Comparison of ENCODE assay signal across 33 mouse cellular contexts in genomic region chr11:102341101-102341500, GRCm38 (mm10).
"Had no signal": no experiment of that assay in that cellular context is flagged by ENCODE, and none has a peak within 500 bp of the region (broad histone marks: within the 10 kb centered on the region; RNA-seq: fewer than 3 reads in every experiment).

No protein-coding gene starts in this region.

- DNase-seq: heart, postnatal 10 days; heart, postnatal 14 days; heart, postnatal 36 days; heart, postnatal 4 days; kidney, adult 11 months; kidney, adult 18-20 months; kidney, adult 2 months; kidney, adult 8-10 months; kidney, adult 9 months; kidney, postnatal 10 days; kidney, postnatal 14 days; kidney, postnatal 25 days; kidney, postnatal 36 days; layer of hippocampus, adult 9-11 months; layer of hippocampus, postnatal 36 days had no signal

- ATAC-seq: hindbrain, embryonic 16.5 days; hindbrain, postnatal 0 days; intestine, embryonic 15.5 days; intestine, embryonic 16.5 days; intestine, postnatal 0 days had no signal

- H3K9me3 ChIP-seq: heart, embryonic 10.5 days; heart, embryonic 13.5 days; heart, embryonic 15.5 days; hindbrain, embryonic 10.5 days; hindbrain, embryonic 12.5 days; hindbrain, embryonic 13.5 days; hindbrain, embryonic 15.5 days; intestine, embryonic 15.5 days; kidney, embryonic 15.5 days had no signal

- H3K9ac ChIP-seq: heart, embryonic 12.5 days; heart, embryonic 13.5 days; heart, embryonic 15.5 days; hindbrain, embryonic 12.5 days; hindbrain, embryonic 13.5 days; hindbrain, embryonic 14.5 days; hindbrain, embryonic 15.5 days; intestine, embryonic 15.5 days; kidney, embryonic 15.5 days had no signal

- H3K4me1 ChIP-seq: hindbrain, embryonic 15.5 days; kidney, embryonic 15.5 days had no signal

- H3K36me3 ChIP-seq: heart, embryonic 10.5 days; heart, embryonic 12.5 days; heart, embryonic 13.5 days; heart, embryonic 15.5 days; hindbrain, embryonic 10.5 days; hindbrain, embryonic 12.5 days; hindbrain, embryonic 13.5 days; hindbrain, embryonic 15.5 days; intestine, embryonic 15.5 days; kidney, embryonic 15.5 days had no signal

- H3K4me2 ChIP-seq: heart, embryonic 11.5 days; heart, embryonic 12.5 days; heart, embryonic 13.5 days; heart, embryonic 15.5 days; hindbrain, embryonic 12.5 days; hindbrain, embryonic 13.5 days; hindbrain, embryonic 14.5 days; hindbrain, embryonic 15.5 days; intestine, embryonic 15.5 days; kidney, embryonic 15.5 days had no signal

- H3K4me3 ChIP-seq: heart, embryonic 10.5 days; heart, embryonic 12.5 days; heart, embryonic 13.5 days; heart, embryonic 15.5 days; hindbrain, embryonic 10.5 days; hindbrain, embryonic 12.5 days; hindbrain, embryonic 13.5 days; hindbrain, embryonic 15.5 days; intestine, embryonic 15.5 days; kidney, embryonic 15.5 days; layer of hippocampus, adult 2 months; left cerebral cortex, adult 2 months had no signal

- H3K27me3 ChIP-seq: heart, embryonic 12.5 days; heart, embryonic 13.5 days; heart, embryonic 15.5 days; hindbrain, embryonic 12.5 days; hindbrain, embryonic 13.5 days; hindbrain, embryonic 15.5 days; intestine, embryonic 15.5 days had no signal

- H3K27ac ChIP-seq: heart, embryonic 10.5 days; heart, embryonic 13.5 days; heart, embryonic 15.5 days; hindbrain, embryonic 10.5 days; hindbrain, embryonic 12.5 days; hindbrain, embryonic 13.5 days; hindbrain, embryonic 14.5 days; hindbrain, embryonic 15.5 days; hindbrain, postnatal 0 days; intestine, embryonic 15.5 days; kidney, embryonic 15.5 days; layer of hippocampus, adult 2 months; left cerebral cortex, adult 2 months had no signal
